Mouse (Mus musculus): Measurements from ENCODE around the gene Ctsj.
"Not testable (repeated sequence)": the region's sequence is repeated elsewhere in the genome, so short reads cannot be mapped to it uniquely, and the experiment has no call there.

The Ctsj gene

GRCm38 (mm10) chr13:61005859-61006258, at the start of gene Ctsj:
Gene Ctsj (minus strand): TSS chr13:61005959.
- no peak for DNase-seq (ENCODE audit: low spot score in 2 of 2)

- DNase-seq (ENCODE audit: low spot score in 2 of 2), result no peak
These were observed 34.8 kb upstream of the Ctsj start, which contains the start of gene Ctsq for GRCm38 (mm10) chr13:61040531-61040930. Gene Ctsq (minus strand): TSS chr13:61040631.

GRCm38 (mm10) chr13:61022785-61023184, 17.0 kb upstream of the Ctsj start:
- DNase-seq (ENCODE audit: low spot score in 2 of 2), result no peak

GRCm38 (mm10) chr13:61021844-61022243, 16.1 kb upstream of the Ctsj start:
- no peak for DNase-seq (ENCODE audit: low spot score in 2 of 2)

- DNase-seq (ENCODE audit: low spot score in 2 of 2), result no peak
These were observed 4.4 kb upstream of the Ctsj start for GRCm38 (mm10) chr13:61010171-61010570.

GRCm38 (mm10) chr13:60997600-60997999, 8.2 kb downstream of the Ctsj start:
- DNase-seq (ENCODE audit: low spot score in 2 of 2), result no peak

- not testable (repeated sequence) for DNase-seq (ENCODE audit: low spot score in 2 of 2)
These were observed 18.8 kb downstream of the Ctsj start for GRCm38 (mm10) chr13:60986915-60987314.

- DNase-seq (ENCODE audit: low spot score in 2 of 2), result not testable (repeated sequence)
These were observed 33.4 kb downstream of the Ctsj start for GRCm38 (mm10) chr13:60972319-60972718.

GRCm38 (mm10) chr13:60963985-60964384, 41.8 kb downstream of the Ctsj start:
- not testable (repeated sequence) for DNase-seq (ENCODE audit: low spot score in 2 of 2)

- DNase-seq (ENCODE audit: low spot score in 2 of 2), result peak; percentile 7 to 39
These were observed 44.1 kb downstream of the Ctsj start for GRCm38 (mm10) chr13:60961706-60962105.

Measured in heart, adult 9 months (tissue).